ENCODE assay signal across 11 mouse cellular contexts in the genomic region with DNA sequence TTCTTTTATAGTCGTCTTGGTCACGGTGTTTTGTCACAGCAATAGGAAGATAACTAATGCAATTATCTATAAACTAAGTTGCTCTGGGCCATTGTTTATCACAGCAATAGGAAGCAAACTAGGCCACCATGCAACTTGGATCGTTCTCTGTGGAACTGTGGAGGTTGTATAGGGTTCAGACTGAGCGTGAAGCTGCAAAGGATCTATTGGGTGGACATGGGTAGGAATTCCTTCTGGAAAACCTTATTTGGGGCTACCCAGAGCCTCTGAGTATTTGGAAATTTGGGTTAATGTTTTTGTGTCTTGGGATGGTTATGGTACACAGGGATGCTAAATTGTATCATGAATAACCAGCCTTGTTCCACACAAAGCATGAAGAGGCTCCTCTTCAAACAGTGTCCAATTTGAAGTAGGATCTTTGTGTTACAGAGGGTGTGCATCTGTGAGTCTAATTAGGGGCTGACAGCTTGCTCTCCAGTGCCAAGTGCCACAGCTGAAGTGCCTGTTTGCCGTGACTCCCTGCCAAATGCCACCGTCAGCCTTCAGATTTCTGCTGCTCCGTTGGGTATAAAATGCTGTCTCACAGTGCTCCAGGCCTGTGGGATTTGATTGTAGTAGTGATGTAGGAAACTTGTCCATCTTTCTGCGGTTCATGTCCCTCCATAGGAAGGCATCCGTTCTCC.
DNase-seq lines count a peak whose midpoint lies in the region; ATAC-seq and TF ChIP-seq lines count a peak whose summit lies in the region.
"Had no signal": no experiment of that assay in that cellular context is flagged by ENCODE, and none has a peak within 500 bp of the region (broad histone marks: within the 10 kb centered on the region; RNA-seq: fewer than 3 reads in every experiment).

No protein-coding gene starts in this region.

- TF ChIP-seq POLR2A in thymus, adult 2 months (IDR thresholded peaks at IDR 0.05; ENCODE audit: control insufficient read depth, extremely low read depth, insufficient read depth, low read length, poor library complexity): no peak

- ATAC-seq in intestine, postnatal 0 days: no peak

- no peak for TF ChIP-seq CTCF in gastrocnemius, adult 2 months (IDR thresholded peaks at IDR 0.05)
- no peak for TF ChIP-seq CTCF in thymus, adult 2 months (IDR thresholded peaks at IDR 0.05; ENCODE audit: borderline replicate concordance, control insufficient read depth, extremely low read depth, insufficient read depth, low read length, poor library complexity)
- TF ChIP-seq CTCF in intestine, postnatal 0 days (IDR thresholded peaks at IDR 0.05; ENCODE audit: low read depth): no peak

- peaks cover 3% of the 10 kb centered on the region; the same call in 1 of the 2 replicates for H3K4me1 ChIP-seq in thymus, adult 2 months (replicated peaks; ENCODE audit: control insufficient read depth, insufficient read depth, low read length)
- H3K4me1 ChIP-seq in intestine, postnatal 0 days (replicated peaks; ENCODE audit: control insufficient read depth, insufficient read depth, low read length): no peaks in the 10 kb centered on the region
- H3K4me1 ChIP-seq: embryonic facial prominence, embryonic 15.5 days; limb, embryonic 12.5 days had no signal

- H3K4me3 ChIP-seq in gastrocnemius, adult 2 months: no peak overlapping the region
- H3K4me3 ChIP-seq in thymus, adult 2 months (ENCODE audit: control insufficient read depth, insufficient read depth, low read length): no peak overlapping the region
- H3K4me3 ChIP-seq in intestine, postnatal 0 days (ENCODE audit: low read depth, low read length): no peak overlapping the region
- H3K4me3 ChIP-seq: embryonic facial prominence, embryonic 15.5 days; limb, embryonic 12.5 days had no signal

- H3K27ac ChIP-seq in gastrocnemius, adult 2 months: no peak overlapping the region
- no peak overlapping the region for H3K27ac ChIP-seq in thymus, adult 2 months (ENCODE audit: control insufficient read depth, insufficient read depth, low read length)
- no peak overlapping the region for H3K27ac ChIP-seq in intestine, postnatal 0 days (ENCODE audit: low read depth, low read length)
- H3K27ac ChIP-seq: embryonic facial prominence, embryonic 15.5 days; limb, embryonic 12.5 days had no signal

- intact Hi-C loops in gastrocnemius, adult 2 months (cut with DNase I): no loop called here

- DNase-seq in gastrocnemius, adult 2 months: peak; percentile 60
- no peak for DNase-seq in gastrocnemius, adult 8-10 months (ENCODE audit: low spot score in 2 of 2)
- peak; percentile 74 for DNase-seq in brain, embryonic 18.5 days (ENCODE audit: low read depth, low spot score)
- peak; percentile 31 to 48 for DNase-seq in frontal cortex, postnatal 10 days (ENCODE audit: low spot score in 2 of 2)
- peak; percentile 76 to 83 for DNase-seq in layer of hippocampus, postnatal 36 days
- no peak for DNase-seq in urinary bladder, adult 18-20 months (ENCODE audit: low spot score in 2 of 2)
- no peak for DNase-seq in thymus, adult 2 months
- DNase-seq: heart, postnatal 36 days had no signal

- H3K36me3 ChIP-seq in thymus, adult 2 months (ENCODE audit: control insufficient read depth, insufficient read depth, low read length): no peaks in the 10 kb centered on the region
- no peaks in the 10 kb centered on the region for H3K36me3 ChIP-seq in intestine, postnatal 0 days (ENCODE audit: control insufficient read depth, insufficient read depth)
- H3K36me3 ChIP-seq: embryonic facial prominence, embryonic 15.5 days; limb, embryonic 12.5 days had no signal

- WGBS in thymus, adult 2 months: 97% methylated on average over 9 of the region's 9 CpGs
- WGBS in intestine, postnatal 0 days: 92% methylated on average over 9 of the region's 9 CpGs

- H3K27me3 ChIP-seq in thymus, adult 2 months (ENCODE audit: control insufficient read depth, insufficient read depth, low read length): no peaks in the 10 kb centered on the region
- H3K27me3 ChIP-seq in intestine, postnatal 0 days (replicated peaks; ENCODE audit: control insufficient read depth, insufficient read depth, low read length): no peaks in the 10 kb centered on the region
- H3K27me3 ChIP-seq: embryonic facial prominence, embryonic 15.5 days; limb, embryonic 12.5 days had no signal

- H3K4me2 ChIP-seq in intestine, postnatal 0 days (replicated peaks; ENCODE audit: low read depth): no peak overlapping the region
- H3K4me2 ChIP-seq: embryonic facial prominence, embryonic 15.5 days; limb, embryonic 12.5 days had no signal

- no peak overlapping the region for H3K9ac ChIP-seq in intestine, postnatal 0 days (ENCODE audit: low read depth, low read length)
- H3K9ac ChIP-seq: embryonic facial prominence, embryonic 15.5 days; limb, embryonic 12.5 days had no signal

- H3K9me3 ChIP-seq in intestine, postnatal 0 days (ENCODE audit: control insufficient read depth): no peaks in the 10 kb centered on the region
- H3K9me3 ChIP-seq: embryonic facial prominence, embryonic 15.5 days had no signal

Comparison
In these comparisons a context has a peak if more than half of its experiments do, and no peak if none do; other contexts are left out.
1. DNase-seq: peak in gastrocnemius, adult 2 months (single experiment), brain, embryonic 18.5 days (single experiment), frontal cortex, postnatal 10 days (2 of 2) and layer of hippocampus, postnatal 36 days (2 of 2); none in gastrocnemius, adult 8-10 months (0 of 2), urinary bladder, adult 18-20 months (0 of 2) and thymus, adult 2 months (single experiment).